Mouse (Mus musculus) heart, embryonic 10.5 days (tissue): ENCODE measurements at regions not wholly inside any gene's neighbourhood (a gene's known extent, or its start where the extent isn't known, plus 50 kb on each side); places are given as distances from the start of the nearest gene placed in this dataset.

ENCODE experiments used
- DNase-seq: peaks from one replicate; pipeline ENCODE4 v3.0.0-alpha.2; 2017; ENCODE audit warnings: low spot score
- H3K27ac ChIP-seq: fragments of 300-500 bp; sonication (generic); 2 replicates; pipeline ENCODE4 v1.5.1; 2016; ENCODE audit warnings: mild to moderate bottlenecking
- H3K27me3 ChIP-seq: fragments of 300-500 bp; sonication (generic); 2 replicates; pipeline ENCODE4 v1.6.1; 2016; ENCODE audit warnings: mild to moderate bottlenecking; ENCODE audit not compliant: poor library complexity, insufficient read depth, severe bottlenecking
- H3K36me3 ChIP-seq: fragments of 300-500 bp; sonication (generic); 2 replicates; pipeline ENCODE4 v1.6.1; 2016; ENCODE audit warnings: mild to moderate bottlenecking, moderate library complexity
- H3K4me1 ChIP-seq: fragments of 300-500 bp; sonication (generic); 2 replicates; pipeline ENCODE4 v1.6.1; 2016; ENCODE audit warnings: mild to moderate bottlenecking
- H3K4me3 ChIP-seq: fragments of 300-500 bp; sonication (generic); 2 replicates; pipeline ENCODE4 v1.5.1; 2016; ENCODE audit warnings: mild to moderate bottlenecking, moderate library complexity
- H3K9me3 ChIP-seq: fragments of 300-500 bp; sonication (generic); 2 replicates; pipeline ENCODE4 v1.6.1; 2016; ENCODE audit warnings: mild to moderate bottlenecking, moderate library complexity
- WGBS: fragments of 180-500 bp; shearing (Covaris S2); methylation state at CpG from one replicate; pipeline ENCODE4 v1.1.7; 2016; 5-methylcytosine and 5-hydroxymethylcytosine counted together

GRCm38 (mm10) chr13:35171562-35172254 lies 144.8 kb upstream of the Eci2 start:
- WGBS = 56% methylated on average over 11 of the region's 11 CpGs
- H3K27ac ChIP-seq = no peak overlapping the region
- H3K27me3 ChIP-seq = no peaks in the 10 kb centered on the region
- no peaks in the 10 kb centered on the region for H3K36me3 ChIP-seq
- peaks cover 28% of the 10 kb centered on the region for H3K4me1 ChIP-seq
- no peaks in the 10 kb centered on the region for H3K9me3 ChIP-seq
- no peak for DNase-seq
- H3K4me3 ChIP-seq = no peak overlapping the region

GRCm38 (mm10) chr13:35173522-35173921 lies 146.6 kb upstream of the Eci2 start:
- Histone ChIP-seq H3K4me3 (no peak overlapping the region), H3K36me3 (no peaks in the 10 kb centered on the region), H3K9me3 (no peaks in the 10 kb centered on the region), H3K27ac (0 out of 2 replicates have a peak overlapping the region, but pooled peaks have one; percentile 32), H3K27me3 (no peaks in the 10 kb centered on the region), H3K4me1 (peaks cover 23% of the 10 kb centered on the region)
- DNase-seq = no peak
- WGBS = 11% methylated on average over 2 of the region's 2 CpGs

GRCm38 (mm10) chr13:35175587-35175986 lies 148.7 kb upstream of the Eci2 start:
- no peaks in the 10 kb centered on the region for H3K9me3 ChIP-seq
- no peak for DNase-seq
- 80% methylated on average over 1 of the region's 1 CpGs for WGBS
- no peak overlapping the region for H3K4me3 ChIP-seq
- no peaks in the 10 kb centered on the region for H3K36me3 ChIP-seq
- no peaks in the 10 kb centered on the region for H3K27me3 ChIP-seq
- no peak overlapping the region for H3K27ac ChIP-seq
- H3K4me1 ChIP-seq = peaks cover 23% of the 10 kb centered on the region

DNA sequence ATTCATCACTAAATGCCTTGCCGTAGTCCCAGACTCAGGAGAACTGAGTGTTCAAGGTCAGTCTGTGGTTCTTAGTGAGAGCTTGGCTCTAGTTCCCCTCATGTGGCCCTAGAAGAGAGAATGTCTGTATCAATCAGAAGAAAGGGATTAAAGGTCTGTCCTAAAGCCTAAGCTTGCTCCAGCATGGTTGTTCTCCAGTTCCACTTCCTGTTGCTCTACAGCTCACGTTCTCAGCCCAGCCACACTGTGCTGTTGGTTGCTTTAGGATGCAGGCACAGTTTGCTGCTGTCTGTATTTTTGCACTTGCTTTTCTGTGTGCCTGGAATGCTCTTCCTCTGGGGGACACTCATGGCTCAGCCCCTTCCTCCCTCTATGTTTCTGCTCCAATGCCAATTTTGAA lies 150.4 kb upstream of the Eci2 start:
- no peaks in the 10 kb centered on the region for H3K36me3 ChIP-seq
- no peak overlapping the region for H3K27ac ChIP-seq
- no peaks in the 10 kb centered on the region for H3K27me3 ChIP-seq
- DNase-seq = no peak
- no peaks in the 10 kb centered on the region for H3K9me3 ChIP-seq
- H3K4me3 ChIP-seq = no peak overlapping the region
- 51% methylated on average over 2 of the region's 2 CpGs for WGBS
- peaks cover 14% of the 10 kb centered on the region for H3K4me1 ChIP-seq

GRCm38 (mm10) chr13:35189028-35189711 lies 162.3 kb upstream of the Eci2 start:
- WGBS = 58% methylated on average over 16 of the region's 16 CpGs
- Histone ChIP-seq H3K36me3 (no peaks in the 10 kb centered on the region), H3K27ac (peak overlapping the region; percentile 49; the same call in 1 of the 2 replicates), H3K4me3 (no peak overlapping the region), H3K9me3 (no peaks in the 10 kb centered on the region), H3K27me3 (no peaks in the 10 kb centered on the region), H3K4me1 (peaks cover 8% of the 10 kb centered on the region)
- no peak for DNase-seq

DNA sequence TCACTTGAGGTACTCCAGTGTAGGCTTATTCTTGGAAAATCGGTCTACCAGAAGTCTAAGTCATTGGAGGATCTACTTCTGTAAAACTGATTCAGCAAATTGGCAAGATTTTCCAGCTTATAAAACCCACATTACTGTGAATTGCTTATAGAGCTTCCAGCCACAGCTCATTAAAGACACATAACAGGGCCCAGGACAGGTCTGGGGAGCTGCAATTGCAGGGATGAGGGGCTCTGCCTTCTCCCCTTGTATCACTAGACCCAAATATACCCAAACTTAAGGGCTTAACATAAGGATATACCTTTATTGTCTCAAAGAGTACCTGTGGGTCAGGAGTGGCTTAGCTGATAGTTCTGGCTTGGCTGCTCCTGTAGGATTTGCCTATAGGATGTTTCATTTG lies 175.2 kb upstream of the Eci2 start:
- no peak overlapping the region for H3K27ac ChIP-seq
- H3K4me3 ChIP-seq = no peak overlapping the region
- no peak for DNase-seq
- no peaks in the 10 kb centered on the region for H3K9me3 ChIP-seq
- H3K36me3 ChIP-seq = no peaks in the 10 kb centered on the region
- 83% methylated on average over 1 of the region's 1 CpGs for WGBS
- H3K27me3 ChIP-seq = no peaks in the 10 kb centered on the region
- H3K4me1 ChIP-seq = no peaks in the 10 kb centered on the region

DNA sequence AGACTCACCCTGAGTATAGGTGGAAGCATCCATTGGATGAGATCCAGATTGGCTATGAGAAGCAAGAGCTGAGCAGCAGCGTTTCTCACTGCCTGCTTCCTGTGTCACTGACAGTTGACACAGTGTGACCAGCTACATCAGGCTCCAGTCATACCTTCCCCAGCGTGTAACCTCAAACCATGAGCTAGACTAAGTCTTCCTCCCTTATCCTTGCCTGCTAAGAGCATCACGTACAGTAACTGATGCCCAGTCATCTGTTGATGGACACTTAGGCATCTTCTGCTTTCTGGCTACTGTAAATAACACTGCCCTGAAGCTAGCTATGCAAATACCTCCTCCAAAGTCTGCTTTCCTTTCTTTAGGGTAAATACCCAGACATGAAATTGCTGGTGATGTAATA lies 181.4 kb upstream of the Eci2 start:
- 68% methylated on average over 3 of the region's 3 CpGs for WGBS
- H3K9me3 ChIP-seq = no peaks in the 10 kb centered on the region
- no peak overlapping the region for H3K4me3 ChIP-seq
- DNase-seq = no peak
- H3K4me1 ChIP-seq = peaks cover 12% of the 10 kb centered on the region
- H3K36me3 ChIP-seq = no peaks in the 10 kb centered on the region
- no peak overlapping the region for H3K27ac ChIP-seq
- no peaks in the 10 kb centered on the region for H3K27me3 ChIP-seq

GRCm38 (mm10) chr13:35209551-35209950 lies 182.7 kb upstream of the Eci2 start:
- 26% methylated on average over 4 of the region's 4 CpGs for WGBS
- Histone ChIP-seq H3K9me3 (no peaks in the 10 kb centered on the region), H3K4me3 (no peak overlapping the region), H3K27me3 (no peaks in the 10 kb centered on the region), H3K27ac (no peak overlapping the region), H3K4me1 (peaks cover 12% of the 10 kb centered on the region), H3K36me3 (no peaks in the 10 kb centered on the region)
- no peak for DNase-seq

DNA sequence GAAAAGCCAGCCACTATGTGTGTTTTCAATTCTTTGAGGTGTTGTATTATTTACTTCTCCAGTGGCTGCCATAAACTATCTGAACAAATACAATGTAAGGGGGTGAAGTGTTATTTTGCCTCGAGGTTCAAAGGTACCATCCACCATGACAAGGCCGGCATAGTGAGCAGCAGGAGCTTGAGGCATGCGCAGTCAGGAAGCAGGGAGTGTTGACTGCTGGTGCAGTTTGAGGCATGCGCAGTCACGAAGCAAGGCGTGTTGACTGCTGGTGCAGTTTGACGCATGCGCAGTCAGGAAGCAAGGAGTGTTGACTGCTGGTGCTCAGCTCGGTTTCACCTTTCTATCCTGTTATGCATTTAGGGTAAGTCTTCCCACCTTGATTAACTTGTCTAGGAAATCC lies 184.9 kb upstream of the Eci2 start:
- Histone ChIP-seq H3K36me3 (no peaks in the 10 kb centered on the region), H3K4me1 (peaks cover 12% of the 10 kb centered on the region), H3K27ac (no peak overlapping the region), H3K4me3 (no peak overlapping the region), H3K9me3 (no peaks in the 10 kb centered on the region), H3K27me3 (no peaks in the 10 kb centered on the region)
- WGBS = 88% methylated on average over 9 of the region's 9 CpGs
- no peak for DNase-seq

DNA sequence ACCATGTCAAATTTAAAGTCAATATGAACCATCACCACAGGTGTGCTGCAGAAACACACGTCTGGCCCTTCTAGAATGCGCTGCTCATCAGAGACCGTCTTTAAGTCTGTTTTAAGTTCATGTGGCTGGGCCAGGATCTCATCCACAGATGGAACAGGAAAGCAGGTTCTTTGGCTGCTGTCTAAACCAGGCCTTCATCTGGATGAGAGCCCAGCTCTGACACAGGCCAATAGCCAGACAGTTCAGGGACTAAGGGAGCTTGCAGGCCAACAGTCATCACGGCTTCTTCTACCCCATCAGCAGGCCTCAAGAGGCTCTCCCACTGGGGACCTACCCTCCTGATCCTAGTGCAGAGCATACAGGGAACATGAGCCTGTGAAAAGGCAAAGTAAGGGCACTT lies 185.4 kb upstream of the Eci2 start:
- DNase-seq = no peak
- WGBS = 94% methylated on average over 4 of the region's 4 CpGs

GRCm38 (mm10) chr13:35214219-35214618 lies 187.3 kb upstream of the Eci2 start:
- Histone ChIP-seq H3K36me3 (no peaks in the 10 kb centered on the region), H3K4me1 (peaks cover 11% of the 10 kb centered on the region), H3K27me3 (no peaks in the 10 kb centered on the region), H3K9me3 (no peaks in the 10 kb centered on the region), H3K4me3 (no peak overlapping the region), H3K27ac (no peak overlapping the region)
- DNase-seq = no peak
- WGBS = 87% methylated on average over 4 of the region's 4 CpGs

More for the DNA sequence above, 185.4 kb upstream of the Eci2 start:
- H3K4me1 ChIP-seq = peaks cover 12% of the 10 kb centered on the region
- H3K4me3 ChIP-seq = no peak overlapping the region
- no peaks in the 10 kb centered on the region for H3K9me3 ChIP-seq
- no peaks in the 10 kb centered on the region for H3K36me3 ChIP-seq
- H3K27ac ChIP-seq = no peak overlapping the region
- no peaks in the 10 kb centered on the region for H3K27me3 ChIP-seq

GRCm38 (mm10) chr13:35226142-35226829 lies 199.4 kb upstream of the Eci2 start:
- 71% methylated on average over 7 of the region's 7 CpGs for WGBS
- no peaks in the 10 kb centered on the region for H3K36me3 ChIP-seq
- no peak overlapping the region for H3K4me3 ChIP-seq
- H3K27ac ChIP-seq = no peak overlapping the region
- no peaks in the 10 kb centered on the region for H3K27me3 ChIP-seq
- 0 out of 2 replicates have a peak, but pooled peaks cover 2% of the 10 kb centered on the region for H3K9me3 ChIP-seq
- no peak for DNase-seq
- no peaks in the 10 kb centered on the region for H3K4me1 ChIP-seq

GRCm38 (mm10) chr13:35226944-35227343 lies 200.0 kb upstream of the Eci2 start:
- no peak overlapping the region for H3K4me3 ChIP-seq
- H3K27ac ChIP-seq = no peak overlapping the region
- H3K27me3 ChIP-seq = no peaks in the 10 kb centered on the region
- WGBS = 87% methylated on average over 1 of the region's 1 CpGs
- H3K9me3 ChIP-seq = no peaks in the 10 kb centered on the region
- H3K4me1 ChIP-seq = no peaks in the 10 kb centered on the region
- no peak for DNase-seq
- no peaks in the 10 kb centered on the region for H3K36me3 ChIP-seq
